Mouse (Mus musculus) small intestine, adult 2 months (tissue): ENCODE measurements around the gene Zswim8.

ENCODE experiments used
- CTCF ChIP-seq: fragments of 200-500 bp; IDR thresholded peaks from 2 replicates; pipeline ENCODE4 v1.5.1; 2012; ENCODE audit warnings: low read depth, mild to moderate bottlenecking, control low read depth, inconsistent platforms, low read length, moderate library complexity, mixed read lengths; ENCODE audit not compliant: insufficient replicate concordance, insufficient read length; ENCODE audit errors: extremely low read depth
- POLR2A ChIP-seq: fragments of 200-500 bp; IDR thresholded peaks from 2 replicates; pipeline ENCODE4 v1.6.1; 2012; ENCODE audit warnings: low read depth, mild to moderate bottlenecking, control low read depth, inconsistent platforms, low read length, moderate library complexity

DNA sequence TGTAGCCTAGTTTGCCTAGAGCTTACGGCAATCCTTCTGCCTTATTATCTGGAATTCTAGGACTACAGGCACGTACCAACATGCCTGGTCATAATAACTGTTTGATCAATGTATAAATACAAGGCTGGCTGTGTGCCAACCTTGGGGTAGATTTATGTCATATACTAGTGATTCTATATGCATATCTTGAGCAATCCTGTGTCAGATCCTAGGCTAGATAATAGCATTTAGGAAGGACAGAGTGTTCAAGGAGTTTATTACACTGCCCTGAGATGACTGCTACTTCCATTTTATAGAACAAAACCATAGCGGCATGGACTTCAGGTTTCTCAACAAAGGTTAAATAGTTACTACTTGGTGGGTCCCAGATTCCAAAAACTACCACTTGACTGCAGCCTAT lies 64.6 kb downstream of the Zswim8 start:
- TF ChIP-seq POLR2A (no peak), CTCF (no peak)
